Mouse (Mus musculus): ENCODE results near the gene Creld1.

The Creld1 gene

DNA sequence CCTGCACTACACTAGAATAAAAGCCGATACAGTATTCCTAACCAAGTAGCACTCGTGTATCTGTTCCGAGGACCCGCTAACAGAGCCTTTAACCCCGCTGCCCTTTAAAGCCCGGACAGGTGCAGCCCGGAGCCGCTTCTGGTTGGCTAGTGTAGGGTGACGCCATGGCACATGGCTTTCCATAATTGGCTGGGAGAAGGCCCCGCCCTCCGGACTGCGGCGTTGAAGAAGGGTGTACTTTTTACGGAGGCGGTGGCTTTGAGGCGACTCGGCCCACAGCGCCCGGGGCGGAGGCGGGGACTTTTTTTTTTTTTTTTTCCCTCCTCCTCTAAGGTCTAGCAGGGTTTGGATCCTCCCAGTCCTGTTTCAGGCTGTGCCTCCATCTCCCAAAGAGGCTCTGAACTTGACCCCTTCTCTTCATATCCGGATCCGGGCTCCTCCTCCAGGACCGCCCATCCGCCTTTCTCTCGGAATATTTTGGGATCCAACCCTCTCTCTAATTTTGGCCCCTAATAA lies at the start of gene Creld1:
Gene Creld1, plus strand, starts transcription at position 198 of the 516 bp plus-strand sequence.
- peak; percentile 97 for DNase-seq (ENCODE audit: low read depth, low spot score)

DNA sequence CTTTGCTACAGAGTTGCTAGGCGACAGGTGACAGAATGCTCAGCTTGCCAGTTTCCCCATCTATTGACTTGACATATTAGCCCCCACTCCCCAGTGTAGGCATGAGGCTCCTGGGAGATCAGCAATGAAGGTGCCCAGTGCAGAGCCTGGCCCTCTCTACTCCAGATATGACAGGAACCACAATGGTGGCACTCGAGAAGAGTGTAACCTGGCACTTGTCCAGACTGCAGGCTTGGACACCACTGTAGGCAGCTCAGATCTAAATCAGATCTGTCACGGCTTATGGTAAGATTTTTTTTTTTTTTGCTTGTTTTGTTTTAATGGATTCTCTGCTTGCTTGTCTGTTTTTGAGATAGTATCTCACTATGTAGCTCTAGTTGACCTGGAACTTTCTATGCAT lies 49.4 kb upstream of the Creld1 start:
- no peak for DNase-seq (ENCODE audit: low read depth, low spot score)

DNA sequence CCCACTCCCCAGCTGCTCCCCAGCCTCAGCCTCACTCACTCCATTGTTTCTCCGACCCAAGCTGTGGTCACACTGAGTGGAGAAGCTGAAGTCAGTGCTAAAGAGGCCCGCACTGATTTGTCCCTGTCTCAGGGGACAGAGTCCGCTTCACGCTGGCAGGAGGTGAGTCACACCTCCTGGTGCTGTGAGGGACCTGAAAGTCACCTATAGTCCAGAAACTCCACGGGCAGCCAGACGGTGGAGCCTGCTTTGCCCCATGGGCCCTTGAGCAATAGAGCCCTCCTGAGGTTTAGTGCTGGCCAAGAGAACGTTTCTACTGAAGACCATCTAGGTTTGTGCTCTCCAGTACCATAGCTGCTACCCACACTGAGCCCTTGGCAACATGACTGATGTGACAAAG lies 48.4 kb upstream of the Creld1 start:
- no peak for DNase-seq (ENCODE audit: low read depth, low spot score)

DNA sequence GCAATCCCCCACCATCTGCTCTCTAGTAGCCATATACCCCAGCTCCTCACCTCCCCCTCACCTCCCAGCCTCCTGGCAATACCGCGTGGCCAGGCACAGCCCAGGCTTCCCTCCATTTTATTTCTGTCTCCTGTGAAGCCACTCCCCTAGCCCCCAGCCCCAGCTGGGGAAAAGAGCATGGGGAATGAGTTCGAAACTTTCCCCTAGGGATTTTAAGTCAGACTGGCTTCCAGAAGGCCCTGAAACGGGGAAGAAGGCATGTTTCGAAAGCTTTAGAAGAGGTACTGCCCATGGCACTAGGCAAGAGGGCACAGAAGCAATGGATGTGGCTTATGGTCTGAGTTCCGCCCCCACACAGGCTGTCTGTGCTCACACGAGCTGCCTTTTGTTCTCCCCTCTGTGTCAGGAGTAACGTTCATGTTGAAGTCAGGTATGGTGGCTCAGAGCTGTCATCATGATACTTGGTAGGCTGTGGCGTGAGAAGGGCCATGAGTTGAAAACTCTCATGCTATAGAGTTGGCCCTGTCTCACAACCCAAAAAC lies 47.4 kb upstream of the Creld1 start, which contains the start of gene Cidec:
Gene Cidec, minus strand, starts transcription at position 97 of the 542 bp plus-strand sequence.
- no peak for DNase-seq (ENCODE audit: low read depth, low spot score)

DNA sequence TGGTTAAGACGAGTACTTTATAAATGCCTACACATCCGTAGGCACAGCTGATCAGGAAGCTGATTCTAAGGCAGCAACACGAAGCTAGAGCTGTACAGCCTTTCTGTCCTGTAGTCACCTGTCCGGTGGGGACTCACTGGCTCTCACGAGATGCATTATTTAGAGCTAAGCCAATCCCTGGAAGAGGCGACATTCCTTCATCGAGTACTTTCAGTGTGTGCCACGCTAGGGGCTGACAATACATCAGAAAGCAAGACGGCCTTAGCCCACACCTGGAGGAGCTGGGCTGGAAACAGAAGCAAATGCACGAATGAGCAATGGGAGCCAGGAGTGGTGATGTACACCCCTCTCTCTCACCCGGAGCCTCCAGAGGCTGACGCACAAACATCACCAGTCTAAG lies 46.0 kb upstream of the Creld1 start:
- no peak for DNase-seq (ENCODE audit: low read depth, low spot score)

DNA sequence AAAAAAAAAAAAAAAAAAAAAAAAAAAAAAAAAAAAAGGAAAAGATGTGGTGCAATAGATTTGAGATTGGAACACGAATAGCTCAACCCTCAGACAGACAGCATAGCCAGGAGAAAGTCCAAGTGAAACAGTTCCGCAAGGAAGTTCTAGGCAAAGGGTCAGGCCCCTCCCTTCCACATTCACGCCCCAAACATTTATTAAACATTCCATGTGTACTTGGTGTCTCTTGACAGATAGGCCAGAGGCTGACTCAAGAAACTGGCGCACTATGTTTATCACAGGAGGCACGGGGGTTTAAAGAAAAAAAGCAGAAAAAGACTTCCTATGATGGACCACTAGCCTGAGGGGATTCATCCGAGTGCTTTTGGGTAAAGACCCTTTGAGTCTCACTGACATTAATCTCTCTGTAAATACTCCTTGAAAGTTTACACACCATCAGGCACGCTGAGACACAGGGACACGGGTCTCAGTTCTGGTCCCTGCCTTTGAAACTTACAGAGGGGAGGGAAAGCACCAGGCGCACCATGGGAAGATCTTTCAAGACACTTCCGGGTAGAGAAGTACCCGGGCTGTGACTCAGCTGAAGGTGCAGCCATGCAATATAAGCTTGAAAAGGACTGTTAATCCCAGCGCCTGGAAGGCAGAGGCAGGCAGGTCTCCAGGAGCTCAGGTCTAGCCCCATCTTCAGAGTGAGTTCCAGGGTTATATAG lies 44.2 kb upstream of the Creld1 start:
- no peak for DNase-seq (ENCODE audit: low read depth, low spot score)

DNA sequence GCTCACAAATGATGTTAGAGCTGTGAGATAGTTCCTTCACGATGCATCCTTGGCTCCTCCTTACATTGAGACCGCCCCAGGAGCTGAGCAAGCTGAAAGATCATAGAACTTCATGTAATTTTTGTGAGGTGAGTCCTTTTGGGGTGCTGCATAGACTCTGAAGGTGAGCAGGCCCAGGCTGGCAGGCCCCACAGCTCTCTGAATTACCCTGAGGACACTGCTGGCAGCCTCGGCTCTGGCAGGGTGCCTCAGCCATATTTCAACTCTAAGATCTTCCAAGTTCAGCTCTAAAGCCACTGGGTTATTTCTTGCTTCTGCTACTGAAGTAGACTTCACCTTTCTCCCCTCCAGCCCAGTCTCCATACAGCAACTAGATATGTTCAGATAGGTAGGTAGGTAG lies 42.4 kb upstream of the Creld1 start:
- no peak for DNase-seq (ENCODE audit: low read depth, low spot score)

DNA sequence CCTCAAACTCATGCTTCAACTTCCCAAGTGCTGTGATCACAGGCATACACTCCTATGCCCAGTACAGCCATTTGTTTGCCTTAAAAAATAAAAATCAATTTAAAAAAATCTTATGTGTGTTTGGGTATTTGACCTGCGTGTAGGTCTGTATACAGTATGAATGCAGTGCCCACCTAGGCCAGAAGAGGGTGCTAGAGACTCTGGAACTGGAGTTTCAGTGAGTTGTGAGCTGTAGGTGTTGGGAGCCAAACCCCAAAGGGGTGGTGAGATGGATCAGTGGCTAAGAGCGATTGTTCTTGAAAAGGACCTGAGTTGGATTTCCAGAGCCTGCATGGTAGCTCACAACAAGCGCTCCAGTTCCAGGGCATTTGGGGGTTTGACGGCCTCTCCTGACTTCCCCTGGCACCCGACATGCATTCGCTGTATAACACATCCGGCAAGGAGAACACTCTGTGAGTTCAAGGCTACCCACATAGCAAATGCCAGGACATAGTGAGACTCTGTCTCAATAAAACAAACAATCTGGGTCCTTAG lies 41.9 kb upstream of the Creld1 start:
- DNase-seq (ENCODE audit: low read depth, low spot score) = peak; percentile 52

DNA sequence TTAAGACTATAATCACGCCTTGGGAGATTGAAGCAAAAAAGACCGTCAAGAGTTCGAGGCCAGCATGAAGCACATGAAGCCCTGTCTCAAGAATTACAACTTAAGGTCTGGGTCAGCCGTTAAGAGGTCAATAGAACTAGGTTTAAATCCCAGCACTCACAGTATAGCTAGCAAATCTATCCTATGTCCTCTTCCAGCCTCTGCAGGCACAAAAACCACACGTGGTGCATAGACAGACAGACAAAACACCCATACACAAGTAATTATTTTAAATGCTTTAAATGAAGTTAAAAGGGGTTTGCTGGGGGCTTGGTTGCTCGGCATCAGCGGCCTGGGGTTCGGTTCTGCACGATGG lies 41.0 kb upstream of the Creld1 start:
- DNase-seq (ENCODE audit: low read depth, low spot score) = no peak

DNA sequence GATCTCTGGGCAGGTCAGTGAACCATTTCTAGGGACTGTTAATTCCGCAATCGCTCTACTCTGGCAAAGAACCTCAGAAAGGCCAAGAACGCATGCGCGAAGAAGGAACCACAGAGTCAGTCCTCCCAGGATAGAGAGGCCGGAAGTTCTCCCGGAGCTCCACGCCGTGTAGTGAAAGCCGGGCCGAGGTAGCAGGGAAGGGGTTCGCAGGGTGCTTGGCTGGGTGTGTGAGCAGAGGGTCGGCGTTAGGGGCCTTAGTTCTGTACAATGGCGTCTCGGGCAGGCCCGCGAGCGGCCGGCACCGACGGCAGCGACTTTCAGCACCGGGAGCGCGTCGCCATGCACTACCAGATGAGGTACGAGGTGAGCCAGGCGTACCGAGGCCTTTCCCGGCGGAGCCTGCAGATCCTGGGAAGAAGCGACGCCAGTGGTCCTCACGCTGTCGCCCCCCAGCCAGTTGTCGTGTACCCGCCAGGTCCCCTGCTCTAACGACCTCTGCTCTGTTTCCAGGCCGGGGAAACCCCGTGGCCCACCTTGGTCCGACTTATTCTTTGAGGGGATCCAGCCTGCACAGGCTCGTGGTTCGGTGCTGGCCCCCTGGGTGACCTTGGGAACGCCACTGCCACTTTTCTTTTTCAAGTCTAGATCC lies 40.5 kb upstream of the Creld1 start, which contains the start of gene Jagn1:
Gene Jagn1, plus strand, starts transcription at position 128 of the 649 bp plus-strand sequence.
- DNase-seq (ENCODE audit: low read depth, low spot score) = peak; percentile 86

DNA sequence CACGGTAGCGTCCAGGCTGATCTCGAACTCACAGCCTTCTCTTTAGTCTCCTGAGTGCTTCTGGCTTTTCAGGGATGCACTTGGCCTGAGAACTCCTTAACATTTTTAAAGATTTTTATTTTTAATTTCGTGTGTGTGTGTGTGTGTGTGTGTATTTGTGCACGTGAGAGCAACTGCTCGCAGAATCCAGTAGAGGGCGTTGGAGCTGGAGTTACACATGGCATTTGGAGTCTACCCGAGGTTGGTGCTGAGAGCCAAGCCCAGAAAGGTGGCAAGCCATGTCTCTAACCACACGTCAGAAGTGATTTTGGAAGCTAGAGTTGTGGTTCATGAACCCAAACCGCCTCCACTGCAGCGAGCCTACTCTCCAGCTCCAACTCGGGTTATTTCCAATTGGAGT lies 40.0 kb upstream of the Creld1 start:
- no peak for DNase-seq (ENCODE audit: low read depth, low spot score)

DNA sequence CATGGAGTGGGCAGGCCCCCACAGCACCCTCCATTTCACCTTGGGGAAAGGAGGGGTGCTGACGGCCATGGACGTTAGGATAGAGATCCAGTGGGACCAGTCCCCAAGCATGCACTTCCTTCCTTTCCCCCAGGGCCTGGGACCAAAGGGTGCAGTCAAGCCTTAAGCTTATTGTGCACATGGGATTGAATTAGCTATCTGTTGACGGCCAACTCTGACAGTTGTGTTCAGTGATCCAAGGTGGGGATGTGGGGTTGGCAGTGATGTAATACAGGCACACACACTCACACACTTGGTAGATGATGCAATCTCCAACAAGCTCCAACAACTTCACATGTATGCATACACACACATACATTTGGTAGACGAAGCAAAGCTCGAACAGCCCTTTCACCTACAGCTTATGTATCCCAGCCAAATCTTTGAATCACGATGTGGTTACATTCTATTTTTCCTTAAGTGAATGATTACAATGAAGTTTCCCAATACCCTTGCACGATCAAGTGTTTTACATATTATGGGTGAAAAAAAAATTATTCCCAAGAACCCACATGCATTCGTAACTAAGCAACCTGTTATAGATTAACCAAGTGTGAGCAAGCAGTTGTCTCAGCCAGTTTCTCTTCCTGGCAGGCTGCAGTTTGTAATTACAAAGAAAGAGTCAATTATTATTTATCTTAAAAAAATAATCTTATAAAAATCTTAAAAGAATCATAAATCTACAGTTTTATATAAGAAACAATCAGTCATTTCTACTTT lies 38.7 kb upstream of the Creld1 start:
- no peak for DNase-seq (ENCODE audit: low read depth, low spot score)

DNA sequence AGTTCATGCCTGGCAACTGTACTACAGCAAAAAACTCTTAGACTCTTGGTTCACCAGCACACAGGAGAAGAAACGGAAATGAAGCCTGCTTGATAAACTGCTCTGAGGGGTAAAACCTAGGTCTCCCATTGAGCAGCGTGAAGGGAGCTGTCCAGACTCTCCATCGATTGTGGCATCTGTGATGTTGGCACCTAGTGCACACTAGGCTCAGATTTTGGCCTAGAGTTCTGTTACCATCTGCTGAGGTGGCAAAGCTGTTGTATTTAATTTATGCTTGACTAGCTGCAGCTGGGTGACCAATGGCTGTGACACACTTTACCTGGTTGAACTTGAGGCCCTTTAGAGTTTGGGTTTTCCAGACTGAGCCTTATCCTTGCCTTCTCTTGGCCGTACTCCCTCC lies 35.5 kb upstream of the Creld1 start:
- DNase-seq (ENCODE audit: low read depth, low spot score) = no peak

DNA sequence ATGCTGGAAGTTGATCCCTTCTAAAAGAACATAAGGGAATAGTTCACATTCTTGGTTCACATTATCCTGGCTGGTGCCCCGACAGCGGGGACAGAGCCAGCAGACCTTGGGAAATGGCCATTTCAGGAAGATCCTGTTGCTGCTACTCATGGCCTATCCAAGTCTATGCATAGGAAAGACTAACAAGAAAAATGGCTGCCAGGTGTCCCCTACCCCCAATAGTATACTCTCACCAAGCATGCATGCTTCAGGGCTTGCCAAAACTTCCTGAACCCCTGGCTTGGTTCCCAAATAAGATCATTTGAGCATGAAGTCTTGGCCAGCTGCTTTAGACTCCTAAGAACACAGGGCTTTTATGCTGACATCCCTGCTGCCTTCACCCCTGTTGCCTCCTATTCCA lies 31.3 kb upstream of the Creld1 start:
- DNase-seq (ENCODE audit: low read depth, low spot score) = no peak

DNA sequence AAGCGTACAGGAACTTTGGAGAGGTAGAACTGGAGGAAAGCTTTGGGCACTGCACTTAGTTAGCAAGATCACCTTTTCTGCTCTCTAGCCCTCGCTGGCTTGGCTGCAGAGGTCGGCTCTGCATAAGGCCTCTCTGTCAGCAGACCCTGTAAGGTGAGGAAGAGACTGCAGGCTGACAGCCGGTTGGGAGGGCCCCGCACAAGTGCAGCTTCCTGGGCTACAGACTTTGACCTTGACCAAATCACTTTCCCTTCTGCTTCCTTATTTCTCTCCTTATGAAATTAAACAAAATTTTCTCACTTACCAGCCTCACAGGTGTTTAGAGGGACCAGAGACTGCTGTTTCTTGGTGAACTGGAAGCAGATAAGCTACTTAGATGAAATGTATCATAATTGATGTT lies 28.1 kb upstream of the Creld1 start:
- DNase-seq (ENCODE audit: low read depth, low spot score) = no peak

DNA sequence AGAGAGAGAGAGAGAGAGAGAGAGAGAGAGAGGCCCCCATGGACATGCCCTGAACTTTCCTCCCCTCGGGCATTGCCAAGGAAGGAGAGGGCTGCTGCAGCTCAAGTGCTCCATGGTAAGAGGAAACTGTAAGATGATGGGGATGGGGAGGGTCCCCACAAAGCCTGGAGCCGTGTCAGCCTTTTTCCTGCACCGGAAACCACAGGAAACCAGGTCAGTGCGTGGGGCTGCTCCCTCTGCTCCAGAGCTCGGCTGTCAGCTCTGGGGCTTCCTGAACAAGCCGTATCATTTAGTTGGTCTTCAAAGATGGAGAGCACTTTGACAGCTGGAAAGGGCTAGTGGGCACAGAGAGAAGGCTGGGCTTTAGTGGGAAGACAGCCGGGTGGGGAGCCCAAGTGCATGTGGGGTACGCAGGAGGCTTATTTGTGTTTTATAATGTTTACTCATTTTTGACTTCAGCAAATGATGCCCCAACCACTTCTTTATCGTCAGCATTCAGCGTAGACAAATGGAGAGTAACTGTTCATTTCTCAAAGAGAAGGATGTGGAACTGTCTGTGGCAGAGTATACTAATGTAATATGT lies 25.1 kb upstream of the Creld1 start, which contains the start of gene Il17re:
Gene Il17re, plus strand, starts transcription at position 533 of the 583 bp plus-strand sequence.
- DNase-seq (ENCODE audit: low read depth, low spot score) = no peak

DNA sequence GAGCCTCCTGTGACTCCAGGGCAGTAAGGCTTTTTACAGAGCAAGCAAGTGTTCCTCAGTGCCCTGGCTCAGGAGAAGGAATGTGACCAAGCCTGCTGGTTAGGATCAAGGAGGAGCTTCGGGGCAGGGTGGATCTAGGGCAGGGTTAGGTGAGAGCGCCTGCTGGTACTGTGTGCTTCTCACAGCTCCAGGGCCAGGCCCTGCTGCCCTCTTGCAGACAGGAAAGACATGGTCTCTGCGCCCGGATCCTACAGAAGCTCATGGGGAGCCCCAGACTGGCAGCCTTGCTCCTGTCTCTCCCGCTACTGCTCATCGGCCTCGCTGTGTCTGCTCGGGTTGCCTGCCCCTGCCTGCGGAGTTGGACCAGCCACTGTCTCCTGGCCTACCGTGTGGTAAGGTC lies 24.5 kb upstream of the Creld1 start:
- no peak for DNase-seq (ENCODE audit: low read depth, low spot score)

DNA sequence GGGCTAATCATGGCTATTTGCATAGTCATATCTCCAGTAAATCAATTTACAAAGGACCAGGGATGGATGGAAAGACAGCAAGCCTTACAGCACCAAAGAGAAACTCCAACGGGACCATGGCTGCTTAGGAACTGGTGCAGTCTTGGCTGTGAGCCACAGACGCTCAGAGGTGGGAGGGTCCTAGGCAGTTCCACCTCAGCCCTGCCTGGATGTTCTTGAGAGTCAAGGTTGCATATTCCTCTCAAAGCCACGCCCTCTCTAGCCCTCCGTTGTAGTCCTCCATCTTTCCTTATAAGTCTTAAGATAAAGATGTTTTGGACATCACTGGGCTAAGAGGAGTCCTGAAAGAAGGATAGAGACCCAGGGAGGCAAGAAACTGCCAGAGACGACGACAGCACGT lies 19.1 kb upstream of the Creld1 start:
- no peak for DNase-seq (ENCODE audit: low read depth, low spot score)

DNA sequence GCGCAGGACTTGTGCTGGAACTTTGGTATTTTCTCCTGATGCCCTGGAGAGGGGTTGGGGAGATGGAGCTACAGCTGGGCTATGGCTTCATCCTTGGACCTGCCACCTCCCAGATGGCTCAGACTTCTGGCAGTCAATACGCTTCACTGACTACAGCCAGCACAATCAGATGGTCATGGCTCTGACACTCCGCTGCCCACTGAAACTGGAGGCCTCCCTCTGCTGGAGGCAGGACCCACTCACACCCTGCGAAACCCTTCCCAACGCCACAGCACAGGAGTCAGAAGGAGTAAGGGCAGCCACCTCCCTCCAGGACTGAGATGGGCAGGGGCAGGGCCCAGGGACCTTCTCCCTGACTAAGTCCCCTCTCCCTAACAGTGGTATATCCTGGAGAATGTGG lies 17.5 kb upstream of the Creld1 start:
- no peak for DNase-seq (ENCODE audit: low read depth, low spot score)

DNA sequence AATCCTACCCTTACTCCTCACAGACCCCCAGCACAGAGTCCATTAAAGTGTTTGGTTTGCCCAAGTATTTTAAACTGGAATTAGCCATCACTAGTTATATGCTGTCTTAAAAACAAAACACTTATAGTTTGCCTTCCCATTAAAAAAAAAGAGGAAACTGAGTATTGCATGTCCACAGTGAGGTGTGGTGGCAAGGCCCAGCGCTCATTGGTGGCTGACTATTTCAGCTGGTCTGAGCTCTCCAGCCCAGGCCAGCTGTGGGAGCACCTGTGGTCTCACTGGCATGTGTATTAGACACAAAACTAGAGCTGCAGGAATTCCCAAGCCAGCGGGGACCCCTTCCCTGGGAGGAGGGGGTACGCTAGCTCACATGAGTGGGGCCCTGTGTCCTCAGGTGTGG lies 14.6 kb upstream of the Creld1 start:
- no peak for DNase-seq (ENCODE audit: low read depth, low spot score)

DNA sequence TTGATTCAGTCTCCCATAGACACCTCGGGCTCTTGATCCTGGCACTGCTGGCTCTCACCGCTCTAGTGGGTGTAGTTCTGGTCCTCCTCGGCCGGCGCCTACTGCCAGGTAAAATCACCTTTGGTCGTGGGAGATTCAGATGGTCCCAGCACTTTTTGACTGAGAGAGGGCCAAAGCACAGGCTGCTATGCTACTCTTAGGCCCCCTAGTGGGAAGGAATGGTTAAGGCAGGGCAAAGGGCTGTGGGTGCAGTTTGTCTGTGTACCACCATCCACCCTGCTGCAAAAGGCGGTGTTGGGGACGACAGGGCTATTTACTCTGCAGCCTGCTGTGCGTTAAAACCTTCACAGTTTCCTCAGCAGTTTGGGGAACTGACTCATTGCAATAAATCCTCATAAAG lies 14.1 kb upstream of the Creld1 start:
- no peak for DNase-seq (ENCODE audit: low read depth, low spot score)

Measured in telencephalon, adult 2 months (tissue).